Mouse (Mus musculus) lung, postnatal 36 days (tissue): ENCODE measurements at regions not wholly inside any gene's neighbourhood (a gene's known extent, or its start where the extent isn't known, plus 50 kb on each side); places are given as distances from the start of the nearest gene placed in this dataset.
"Not testable (repeated sequence)": the region's sequence is repeated elsewhere in the genome, so short reads cannot be mapped to it uniquely, and the experiment has no call there.

Experiments used
- DNase-seq: peaks from one replicate; pipeline ENCODE4 v3.0.0; 2022; ENCODE audit warnings: mixed read lengths

- no peak for DNase-seq
Observed at GRCm38 (mm10) chr6:26332226-26332625, 523.2 kb upstream of the Pot1a start.

- peak; percentile 10 for DNase-seq
Observed at GRCm38 (mm10) chr6:26304147-26304546, 495.1 kb upstream of the Pot1a start.

GRCm38 (mm10) chr6:26301564-26301963 is 492.5 kb upstream of the Pot1a start:
- DNase-seq = not testable (repeated sequence)

GRCm38 (mm10) chr6:26299208-26299607 is 490.2 kb upstream of the Pot1a start:
- no peak for DNase-seq

- DNase-seq = not testable (repeated sequence)
Observed at GRCm38 (mm10) chr6:26297420-26297819, 488.4 kb upstream of the Pot1a start.

- DNase-seq = no peak
Observed at GRCm38 (mm10) chr6:26287900-26288299, 478.9 kb upstream of the Pot1a start.
